Mouse (Mus musculus) mammary gland, adult 2 months (tissue): ENCODE results near the gene Tbr1. TPM values are rescaled to one million over a fixed set of nuclear protein-coding genes. Genes with fewer than 3 reads are reported as not detected.

Experiments
- polyA plus RNA-seq: library from polyadenylated mRNA; depleted of rRNA; stranded (reverse); fragments of >200 nt; gene quantifications from 2 replicates; pipeline ENCODE4 v1.2.3, GENCODE M21; 2012; ENCODE audit warnings: low replicate concordance; rRNA removed

Gene Tbr1
- polyA plus RNA-seq = 0.10 TPM in 1 of 2 replicates, not detected in the other

GRCm38 (mm10) chr2:61802656-61803251 lies at the start of gene Tbr1:
TSS of gene Tbr1 (plus strand) at chr2:61802930.

Other genes with a start within 250 kb of the Tbr1 start
- gene Tank, start 224.3 kb upstream of the Tbr1 start, polyA plus RNA-seq = 5.2 and 13.6 TPM in 2 replicates
- 8.1 and 24.5 TPM in 2 replicates for gene Psmd14, start 91.2 kb upstream of the Tbr1 start, polyA plus RNA-seq
- gene Slc4a10, start 243.5 kb downstream of the Tbr1 start, polyA plus RNA-seq = not detected in 2 replicates